Mouse (Mus musculus): ENCODE measurements at regions not wholly inside any gene's neighbourhood (a gene's known extent, or its start where the extent isn't known, plus 50 kb on each side); places are given as distances from the start of the nearest gene placed in this dataset.
A peak's percentile ranks its signal among the peaks of the same experiment; 100 is the strongest.

DNA sequence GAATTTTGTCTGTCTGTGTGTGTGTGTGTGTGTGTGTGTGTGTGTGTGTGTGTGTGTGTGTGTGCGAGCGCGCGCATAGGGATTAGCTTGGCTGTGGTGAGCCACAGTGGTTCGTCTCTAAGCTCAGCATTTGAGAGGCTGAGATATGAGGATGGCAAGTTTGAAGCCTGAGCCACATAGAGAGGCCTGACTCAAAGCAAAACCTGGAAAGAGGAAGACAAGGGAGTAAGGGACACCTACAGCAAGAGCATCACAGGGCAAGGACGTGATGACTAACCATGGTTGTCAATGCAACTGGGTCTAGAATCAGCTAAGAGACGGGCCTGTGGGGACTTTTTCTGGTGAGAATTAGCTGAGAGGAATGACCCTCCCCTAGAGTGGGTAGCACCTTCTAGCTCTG lies 59.2 kb upstream of the Ivns1abp start:
- ATAC-seq (ENCODE audit: low read depth) = no peak
- H3K27ac ChIP-seq (ENCODE audit: low read length) = no peak overlapping the region
- no peaks in the 10 kb centered on the region for H3K36me3 ChIP-seq (ENCODE audit: control insufficient read depth, insufficient read depth)
- no peaks in the 10 kb centered on the region for H3K27me3 ChIP-seq (ENCODE audit: control insufficient read depth, insufficient read depth, low read depth, low read length)
- no peak overlapping the region for H3K4me2 ChIP-seq (ENCODE audit: low read depth, low read length)
- peaks cover 10% of the 10 kb centered on the region for H3K4me1 ChIP-seq (ENCODE audit: control insufficient read depth, low read depth, low read length)
- H3K9ac ChIP-seq (ENCODE audit: low read depth, low read length) = no peak overlapping the region
- H3K9me3 ChIP-seq (replicated peaks; ENCODE audit: control insufficient read depth, low read length) = no peaks in the 10 kb centered on the region
- WGBS (ENCODE audit: insufficient replicate concordance) = 72% methylated on average over 7 of the region's 7 CpGs
- H3K4me3 ChIP-seq (ENCODE audit: low read depth, low read length) = no peak overlapping the region

DNA sequence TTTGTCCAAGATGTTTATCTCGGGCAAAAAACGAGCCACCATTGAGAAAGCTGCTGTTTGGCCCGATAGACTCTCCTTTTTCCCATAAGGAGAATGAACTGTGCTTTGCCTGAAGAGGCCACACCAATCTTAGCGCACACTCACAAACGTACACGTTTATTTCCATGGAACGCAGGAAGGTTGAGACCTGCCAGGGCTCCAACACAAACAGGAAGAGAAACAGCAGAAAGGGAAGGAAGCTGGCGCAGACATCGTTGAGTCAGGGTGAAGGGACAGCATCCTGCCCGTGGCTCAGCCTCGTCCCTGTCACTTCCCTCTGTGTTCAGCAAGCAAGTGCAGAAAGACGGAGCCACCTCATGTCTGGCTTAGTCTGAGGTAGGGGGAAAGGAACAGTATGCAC lies 56.8 kb upstream of the Ivns1abp start:
- Histone ChIP-seq H3K9me3 (replicated peaks; ENCODE audit: control insufficient read depth, low read length) (no peaks in the 10 kb centered on the region), H3K4me1 (ENCODE audit: control insufficient read depth, low read depth, low read length) (peaks cover 10% of the 10 kb centered on the region), H3K36me3 (ENCODE audit: control insufficient read depth, insufficient read depth) (no peaks in the 10 kb centered on the region), H3K27me3 (ENCODE audit: control insufficient read depth, insufficient read depth, low read depth, low read length) (no peaks in the 10 kb centered on the region), H3K9ac (ENCODE audit: low read depth, low read length) (no peak overlapping the region), H3K4me2 (ENCODE audit: low read depth, low read length) (0 out of 2 replicates have a peak overlapping the region, but pooled peaks have one; percentile 12), H3K4me3 (ENCODE audit: low read depth, low read length) (no peak overlapping the region), H3K27ac (ENCODE audit: low read length) (no peak overlapping the region)
- WGBS (ENCODE audit: insufficient replicate concordance) = 8% methylated on average over 12 of the region's 12 CpGs
- peak; percentile 61 for ATAC-seq (ENCODE audit: low read depth)

DNA sequence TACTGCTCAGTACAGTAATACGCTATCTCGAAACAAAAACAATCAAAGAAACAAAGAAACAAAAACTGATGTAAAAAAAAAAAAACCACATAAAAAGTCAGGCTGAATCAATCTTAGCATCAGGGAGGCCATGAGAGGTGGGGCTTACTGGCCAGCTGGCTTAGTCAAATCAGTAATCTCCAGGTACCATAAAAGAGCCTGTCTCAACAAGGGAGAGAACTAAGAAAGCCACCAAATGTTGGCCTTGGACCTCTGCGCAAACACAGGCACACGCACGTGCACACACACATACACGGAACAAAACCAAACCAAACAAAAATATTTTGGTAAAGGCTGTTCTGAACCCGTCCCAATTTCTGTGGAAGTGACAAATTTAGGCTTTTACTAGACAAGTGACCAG lies 55.2 kb upstream of the Ivns1abp start:
- Histone ChIP-seq H3K4me1 (ENCODE audit: control insufficient read depth, low read depth, low read length) (peaks cover 10% of the 10 kb centered on the region), H3K9me3 (replicated peaks; ENCODE audit: control insufficient read depth, low read length) (no peaks in the 10 kb centered on the region), H3K4me3 (ENCODE audit: low read depth, low read length) (no peak overlapping the region), H3K27ac (ENCODE audit: low read length) (no peak overlapping the region), H3K4me2 (ENCODE audit: low read depth, low read length) (no peak overlapping the region), H3K9ac (ENCODE audit: low read depth, low read length) (no peak overlapping the region), H3K27me3 (ENCODE audit: control insufficient read depth, insufficient read depth, low read depth, low read length) (no peaks in the 10 kb centered on the region), H3K36me3 (ENCODE audit: control insufficient read depth, insufficient read depth) (no peaks in the 10 kb centered on the region)
- WGBS (ENCODE audit: insufficient replicate concordance) = 73% methylated on average over 7 of the region's 7 CpGs
- ATAC-seq (ENCODE audit: low read depth) = no peak

DNA sequence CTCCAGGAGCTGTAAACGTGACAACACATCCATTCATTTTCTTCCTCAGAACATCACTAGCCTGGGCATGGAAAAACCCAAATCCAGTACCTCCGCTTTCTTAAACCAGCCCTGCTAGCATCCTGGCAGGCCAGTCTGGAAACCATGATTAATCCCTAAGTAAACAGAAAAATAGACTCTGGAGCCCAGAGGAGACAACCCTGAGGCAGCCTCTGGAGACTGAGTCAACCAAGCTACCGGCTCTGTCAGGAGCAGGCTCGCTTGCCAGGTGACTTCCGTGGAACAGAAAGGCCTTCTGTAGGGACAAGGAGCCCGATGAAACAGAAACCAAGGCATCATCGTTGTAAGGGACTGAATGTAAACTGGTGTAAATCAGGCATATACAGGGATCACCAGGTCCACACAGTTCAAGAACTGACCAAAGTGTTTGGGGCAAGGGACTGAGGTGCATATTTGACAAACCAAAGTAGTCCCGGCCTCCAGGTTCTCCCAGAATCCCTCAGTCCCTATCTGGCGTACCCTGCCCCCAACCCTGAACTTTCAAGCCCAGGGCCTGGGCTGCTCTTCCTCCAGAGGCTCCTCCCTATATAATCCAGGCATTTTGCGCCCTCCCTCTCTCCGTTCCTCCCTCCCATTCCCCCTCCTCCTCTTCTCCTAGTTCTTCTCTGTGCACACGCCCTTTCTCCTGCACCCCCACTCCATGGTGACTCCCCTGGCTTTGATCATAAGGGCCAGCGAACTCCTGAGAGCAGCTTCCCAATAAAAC lies 54.6 kb upstream of the Ivns1abp start:
- WGBS (ENCODE audit: insufficient replicate concordance) = 67% methylated on average over 13 of the region's 13 CpGs

DNA sequence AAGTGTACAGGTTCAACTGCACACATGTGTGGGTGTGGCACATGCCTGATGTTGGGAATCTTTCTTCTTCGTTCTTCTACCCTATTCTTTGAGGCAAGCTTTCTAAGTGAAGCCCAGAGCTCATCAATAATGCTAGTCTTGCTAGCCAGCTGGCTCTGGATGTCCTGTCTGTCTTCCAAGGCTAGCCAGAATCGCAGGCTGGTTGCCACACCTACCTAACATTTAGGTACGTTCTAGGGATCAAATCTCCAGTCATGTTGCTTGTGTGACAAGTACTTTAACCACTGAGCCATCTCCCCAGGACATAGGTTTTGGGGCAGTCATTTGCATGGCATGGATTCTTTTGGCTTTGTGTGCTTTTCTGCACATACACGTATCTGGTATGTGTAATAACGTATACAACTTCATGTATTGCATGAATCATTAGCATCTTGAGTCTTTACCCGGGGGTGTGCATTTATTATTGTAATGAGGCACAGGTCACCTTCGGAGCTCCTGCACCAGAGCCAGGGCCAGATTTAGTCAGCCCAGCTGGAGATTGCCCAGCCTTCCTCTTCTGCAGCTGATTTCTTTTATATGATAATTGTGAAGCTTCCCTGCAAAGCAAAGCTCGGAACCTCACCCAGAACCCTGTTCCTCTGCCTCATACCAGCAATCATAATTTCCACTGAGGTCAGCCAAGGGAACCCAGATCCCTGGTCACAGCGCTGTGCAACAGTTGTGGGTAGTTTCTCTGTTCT lies 50.8 kb upstream of the Ivns1abp start:
- Histone ChIP-seq H3K27me3 (ENCODE audit: control insufficient read depth, insufficient read depth, low read depth, low read length) (no peaks in the 10 kb centered on the region), H3K4me1 (ENCODE audit: control insufficient read depth, low read depth, low read length) (peaks cover 5% of the 10 kb centered on the region), H3K9ac (ENCODE audit: low read depth, low read length) (no peak overlapping the region), H3K9me3 (replicated peaks; ENCODE audit: control insufficient read depth, low read length) (no peaks in the 10 kb centered on the region), H3K27ac (ENCODE audit: low read length) (no peak overlapping the region), H3K4me3 (ENCODE audit: low read depth, low read length) (no peak overlapping the region), H3K4me2 (ENCODE audit: low read depth, low read length) (no peak overlapping the region), H3K36me3 (ENCODE audit: control insufficient read depth, insufficient read depth) (no peaks in the 10 kb centered on the region)
- ATAC-seq (ENCODE audit: low read depth) = no peak
- 66% methylated on average over 9 of the region's 9 CpGs for WGBS (ENCODE audit: insufficient replicate concordance)

More for the DNA sequence above, 54.6 kb upstream of the Ivns1abp start:
- Histone ChIP-seq H3K9ac (ENCODE audit: low read depth, low read length) (no peak overlapping the region), H3K27me3 (ENCODE audit: control insufficient read depth, insufficient read depth, low read depth, low read length) (no peaks in the 10 kb centered on the region), H3K36me3 (ENCODE audit: control insufficient read depth, insufficient read depth) (no peaks in the 10 kb centered on the region), H3K9me3 (replicated peaks; ENCODE audit: control insufficient read depth, low read length) (no peaks in the 10 kb centered on the region), H3K4me2 (ENCODE audit: low read depth, low read length) (no peak overlapping the region), H3K27ac (ENCODE audit: low read length) (no peak overlapping the region), H3K4me1 (ENCODE audit: control insufficient read depth, low read depth, low read length) (peaks cover 10% of the 10 kb centered on the region), H3K4me3 (ENCODE audit: low read depth, low read length) (no peak overlapping the region)
- no peak for ATAC-seq (ENCODE audit: low read depth)
